Mouse (Mus musculus) macrophage (primary cell): ENCODE results near the gene Speer1. TPM values are rescaled to one million over a fixed set of nuclear protein-coding genes. Genes with fewer than 3 reads are reported as not detected.
"Not testable (repeated sequence)": the region's sequence is repeated elsewhere in the genome, so short reads cannot be mapped to it uniquely, and the experiment has no call there.

ENCODE experiments used
- H3K27ac ChIP-seq: fragments of 350-480 bp; formaldehyde crosslinking; 2 replicates; pipeline ENCODE4 v1.9.0; 2021
- H3K36me3 ChIP-seq: fragments of 350-480 bp; formaldehyde crosslinking; 2 replicates; pipeline ENCODE4 v1.9.0; 2021; ENCODE audit errors: inconsistent target
- H3K4me3 ChIP-seq: fragments of 350-480 bp; formaldehyde crosslinking; 2 replicates; pipeline ENCODE4 v1.9.0; 2021; ENCODE audit errors: inconsistent target
- H3K79me2 ChIP-seq: fragments of 350-480 bp; formaldehyde crosslinking; 2 replicates; pipeline ENCODE4 v1.9.0; 2021; ENCODE audit errors: inconsistent target
- WGBS: methylation state at CpG from one replicate; pipeline ENCODE4 v1.1.7; 2026; ENCODE audit warnings: inconsistent platforms; ENCODE audit not compliant: missing documents; 5-methylcytosine and 5-hydroxymethylcytosine counted together
- polyA plus RNA-seq: library from polyadenylated mRNA; stranded (reverse); fragments of 250-400 nt; gene quantifications from 3 replicates; pipeline ENCODE4 v1.2.4, GENCODE M21; 2018; ENCODE audit warnings: inconsistent platforms
- total RNA-seq, 78 experiments: library from RNA; depleted of rRNA; stranded (reverse); fragments of 250-400 nt; gene quantifications; 1 replicate in 9 of 78; 2 replicates in 24 of 78; 3 replicates in 43 of 78; 4 replicates in 2 of 78; pipeline ENCODE4 v1.2.4; 2018; ENCODE audit warnings: inconsistent platforms in 56 of 78

The Speer1 gene
- not detected for total RNA-seq (2018; cell fraction: chromatin; rRNA removed)
- not detected for total RNA-seq (2018; cell fraction: cytosol; rRNA removed)
- total RNA-seq (2018; cell fraction: nucleus; rRNA removed), result not detected
- polyA plus RNA-seq, result not detected in 3 replicates

GRCm38 (mm10) chr5:11341216-11341615 is at the start of gene Speer1:
Gene Speer1 (plus strand): TSS chr5:11341516.
- WGBS, result no CpG with 5 or more reads among the region's 4 CpGs
- H3K27ac ChIP-seq, H3K36me3 ChIP-seq, H3K79me2 ChIP-seq, H3K4me3 ChIP-seq: not testable (repeated sequence)

Other genes with a start within 250 kb of the Speer1 start
- gene Gm8879, start 213.9 kb upstream of the Speer1 start, polyA plus RNA-seq, result not detected in 3 replicates
- gene Gm5861, start 158.4 kb upstream of the Speer1 start, polyA plus RNA-seq, result not detected in 3 replicates
- gene Gm8890, start 85.5 kb upstream of the Speer1 start, polyA plus RNA-seq, result not detected in 3 replicates
- not detected in 3 replicates for gene Gm8897, start 74.9 kb downstream of the Speer1 start, polyA plus RNA-seq
- not detected in 3 replicates for gene Gm8906, start 161.2 kb downstream of the Speer1 start, polyA plus RNA-seq